Mouse (Mus musculus) bone marrow macrophage, adult 2 months (primary cell): ENCODE data around the gene Abhd2. TPM values are rescaled to one million over a fixed set of nuclear protein-coding genes. Genes with fewer than 3 reads are reported as not detected.
A peak's percentile ranks its signal among the peaks of the same experiment; 100 is the strongest.

Experiments used
- H3K27ac ChIP-seq: 2 replicates; pipeline ENCODE4 v1.5.1; 2012; ENCODE audit warnings: low read depth, low read length; ENCODE audit not compliant: insufficient read depth
- H3K4me1 ChIP-seq: 2 replicates; pipeline ENCODE4 v1.6.1; 2012; ENCODE audit warnings: low read length; ENCODE audit not compliant: control insufficient read depth, insufficient read depth
- H3K4me3 ChIP-seq: 2 replicates; pipeline ENCODE4 v1.5.1; 2012; ENCODE audit warnings: mild to moderate bottlenecking, low read length, moderate library complexity; ENCODE audit not compliant: insufficient read depth
- CTCF ChIP-seq: IDR thresholded peaks from 2 replicates; pipeline ENCODE4 v1.5.1; 2012; ENCODE audit warnings: low read depth, mild to moderate bottlenecking, low read length, moderate library complexity
- POLR2A ChIP-seq: IDR thresholded peaks from 2 replicates; pipeline ENCODE4 v1.6.1; 2012; ENCODE audit warnings: mild to moderate bottlenecking, low read depth, low read length, borderline replicate concordance
- polyA plus RNA-seq: library from polyadenylated mRNA; stranded (reverse); fragments of >200 nt; gene quantifications from 2 replicates; pipeline ENCODE4 v1.2.4, GENCODE M21; 2012; ENCODE audit not compliant: missing spikeins, insufficient read depth, insufficient read length

Gene Abhd2
- polyA plus RNA-seq, 1 experiment: 25.9 TPM

- H3K4me3 ChIP-seq: no peak overlapping the region
- no peak overlapping the region for H3K27ac ChIP-seq
- H3K4me1 ChIP-seq: peaks cover 22% of the 10 kb centered on the region
- TF ChIP-seq POLR2A: no peak
- no peak for TF ChIP-seq CTCF
These were observed 43.2 kb downstream of the Abhd2 start for GRCm38 (mm10) chr7:79316069-79316695.

- Histone ChIP-seq H3K27ac (no peak overlapping the region), H3K4me1 (peaks cover 22% of the 10 kb centered on the region), H3K4me3 (no peak overlapping the region)
- TF ChIP-seq CTCF: no peak
- TF ChIP-seq POLR2A: no peak
These were observed 44.6 kb downstream of the Abhd2 start for GRCm38 (mm10) chr7:79317576-79317975.

GRCm38 (mm10) chr7:79318110-79318801 is 45.3 kb downstream of the Abhd2 start:
- TF ChIP-seq POLR2A (no peak), CTCF (no peak)
- Histone ChIP-seq H3K4me1 (peaks cover 22% of the 10 kb centered on the region), H3K4me3 (no peak overlapping the region), H3K27ac (no peak overlapping the region)

GRCm38 (mm10) chr7:79323855-79324254 is 50.9 kb downstream of the Abhd2 start:
- Histone ChIP-seq H3K4me1 (no peaks in the 10 kb centered on the region), H3K27ac (no peak overlapping the region), H3K4me3 (no peak overlapping the region)
- TF ChIP-seq CTCF (no peak), POLR2A (no peak)

- Histone ChIP-seq H3K4me1 (no peaks in the 10 kb centered on the region), H3K4me3 (no peak overlapping the region), H3K27ac (no peak overlapping the region)
- TF ChIP-seq CTCF (no peak), POLR2A (no peak)
These were observed 55.8 kb downstream of the Abhd2 start for GRCm38 (mm10) chr7:79328769-79329168.

GRCm38 (mm10) chr7:79331197-79331596 is 58.2 kb downstream of the Abhd2 start:
- H3K4me3 ChIP-seq: no peak overlapping the region
- peaks cover 3% of the 10 kb centered on the region; the same call in 1 of the 2 replicates for H3K4me1 ChIP-seq
- no peak overlapping the region for H3K27ac ChIP-seq
- TF ChIP-seq POLR2A (no peak), CTCF (no peak)

GRCm38 (mm10) chr7:79333419-79333818 is 60.4 kb downstream of the Abhd2 start:
- H3K4me1 ChIP-seq: peaks cover 5% of the 10 kb centered on the region; the same call in 1 of the 2 replicates
- H3K27ac ChIP-seq: no peak overlapping the region
- TF ChIP-seq POLR2A (no peak), CTCF (no peak)
- H3K4me3 ChIP-seq: no peak overlapping the region

- TF ChIP-seq POLR2A (no peak), CTCF (no peak)
- Histone ChIP-seq H3K4me1 (peaks cover 5% of the 10 kb centered on the region; the same call in 1 of the 2 replicates), H3K27ac (no peak overlapping the region), H3K4me3 (no peak overlapping the region)
These were observed 63.4 kb downstream of the Abhd2 start for GRCm38 (mm10) chr7:79336362-79336910.

- no peak overlapping the region for H3K27ac ChIP-seq
- no peak overlapping the region for H3K4me3 ChIP-seq
- TF ChIP-seq POLR2A (no peak), CTCF (peak; percentile 23; the same call in 1 of the 2 replicates)
- H3K4me1 ChIP-seq: no peaks in the 10 kb centered on the region
These were observed 72.9 kb downstream of the Abhd2 start for GRCm38 (mm10) chr7:79345902-79346301.

GRCm38 (mm10) chr7:79346555-79347075 is 73.6 kb downstream of the Abhd2 start:
- no peak for TF ChIP-seq CTCF
- Histone ChIP-seq H3K4me3 (no peak overlapping the region), H3K27ac (no peak overlapping the region), H3K4me1 (no peaks in the 10 kb centered on the region)
